Mouse (Mus musculus) brain, embryonic 14.5 days (tissue): ENCODE data around the gene Cox19.
"Not testable (repeated sequence)": the region's sequence is repeated elsewhere in the genome, so short reads cannot be mapped to it uniquely, and the experiment has no call there.

Experiments used
- CTCF ChIP-seq: fragments of 200-500 bp; IDR thresholded peaks from 2 replicates; pipeline ENCODE4 v1.5.1; 2012; ENCODE audit warnings: inconsistent platforms, mild to moderate bottlenecking, moderate library complexity, borderline replicate concordance; ENCODE audit not compliant: insufficient read depth, insufficient read length; ENCODE audit errors: extremely low read depth
- POLR2A ChIP-seq: fragments of 200-500 bp; IDR thresholded peaks from 2 replicates; pipeline ENCODE4 v1.6.1; 2012; ENCODE audit warnings: mild to moderate bottlenecking, inconsistent platforms, borderline replicate concordance; ENCODE audit not compliant: poor library complexity, insufficient read depth, insufficient read length, severe bottlenecking; ENCODE audit errors: extremely low read depth

DNA sequence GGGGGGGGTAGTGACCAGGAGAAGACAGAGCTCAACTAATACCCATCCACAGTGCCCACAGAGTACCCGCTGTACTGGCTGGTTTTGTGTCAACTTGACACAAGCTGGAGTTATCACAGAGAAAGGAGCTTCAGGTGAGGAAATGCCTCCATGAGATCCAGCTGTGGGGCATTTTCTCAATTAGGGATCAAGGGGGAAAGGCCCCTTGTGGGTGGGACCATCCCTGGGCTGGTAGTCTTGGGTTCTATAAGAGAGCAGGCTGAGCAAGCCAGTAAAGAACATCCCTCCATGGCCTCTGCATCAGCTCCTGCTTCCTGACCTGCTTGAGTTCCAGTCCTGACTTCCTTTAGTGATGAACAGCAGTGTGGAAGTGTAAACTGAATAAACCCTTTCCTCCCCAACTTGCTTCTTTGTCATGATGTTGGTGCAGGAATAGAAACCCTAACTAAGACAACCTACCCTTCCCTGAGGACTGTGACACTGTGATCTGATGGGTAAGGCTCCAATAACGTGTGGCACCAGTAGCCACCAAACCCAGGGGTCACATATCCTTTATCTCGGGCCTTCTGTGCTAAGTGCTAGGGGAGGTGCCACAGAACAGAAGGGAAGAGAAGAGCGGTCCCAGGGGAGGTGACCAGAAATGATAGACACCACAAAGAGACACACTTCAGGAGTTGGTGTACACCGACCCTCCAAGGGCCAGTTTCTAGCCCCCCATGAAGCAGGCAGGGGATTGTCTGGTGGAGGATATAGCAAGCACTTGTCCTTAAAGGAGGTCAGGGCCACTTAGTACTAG lies 39.3 kb upstream of the Cox19 start:
- TF ChIP-seq POLR2A, CTCF: not testable (repeated sequence)
